Mouse (Mus musculus): ENCODE data around the gene Ptk7. TPM values are rescaled to one million over a fixed set of nuclear protein-coding genes. Genes with fewer than 3 reads are reported as not detected.

Gene Ptk7
- polyA plus RNA-seq (2016; fragmentation: Nextera tagmentation; extraction: Ambion mirVana), result 67.2 and 76.8 TPM in 2 replicates

DNA sequence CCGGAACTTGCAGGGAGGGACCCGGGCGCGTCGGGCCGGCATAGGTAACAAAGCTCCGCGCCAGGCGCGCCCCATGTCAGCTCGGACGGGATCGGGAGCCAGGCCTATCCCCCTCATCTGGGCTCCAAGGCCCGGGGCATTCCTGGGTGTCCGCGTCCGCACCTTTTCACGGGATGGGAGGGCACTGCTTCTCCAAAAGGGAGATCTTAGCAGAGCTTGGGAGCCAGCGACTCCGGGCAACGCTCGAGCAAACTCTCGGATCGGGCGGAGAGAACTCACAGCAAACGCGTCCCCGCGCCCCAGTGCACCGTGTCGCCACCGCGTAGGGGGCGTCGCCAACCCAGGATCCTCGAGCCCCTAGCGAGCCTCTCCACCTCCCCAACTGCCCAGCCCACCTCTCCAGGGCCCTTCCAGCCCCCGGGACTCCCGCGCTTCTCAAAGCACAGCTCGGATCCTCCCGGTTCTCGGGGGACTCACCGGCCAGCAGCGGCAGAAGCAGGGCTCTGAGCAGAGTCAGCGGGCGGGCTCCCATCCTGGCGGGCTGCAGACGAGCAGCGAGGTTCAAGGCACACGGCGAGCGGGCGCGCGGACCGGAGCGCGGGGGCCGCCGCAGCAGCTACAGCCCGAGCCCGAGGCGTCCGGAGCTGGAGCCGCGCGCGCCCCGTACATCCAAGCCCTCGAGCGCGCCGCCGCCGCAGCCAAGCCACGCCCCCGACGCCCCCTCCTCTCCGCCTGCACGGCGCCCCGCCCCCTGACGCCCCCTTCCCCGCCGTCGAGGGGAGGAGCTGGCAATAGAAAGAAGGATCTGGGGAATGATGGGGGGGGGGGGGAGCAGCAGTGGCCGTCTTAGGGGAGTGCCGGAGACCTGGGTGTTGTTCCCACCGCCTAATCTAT, at the start of gene Ptk7:
Ptk7 (minus strand) TSS at position 714 of the 894 bp plus-strand sequence.
- Histone ChIP-seq H3K36me3 (peaks cover 30% of the 10 kb centered on the region), H3K27me3 (ENCODE audit: insufficient read depth, poor library complexity, severe bottlenecking) (no peaks in the 10 kb centered on the region), H3K9me3 (no peaks in the 10 kb centered on the region), H3K27ac (peak within 1 kb of the TSS; percentile 96), H3K4me3 (peak within 1 kb of the TSS; percentile 98), H3K4me1 (replicated peaks) (peaks cover 83% of the 10 kb centered on the region)
- under 1% methylated on average over 89 of the region's 90 CpGs for WGBS
- peak; percentile 95 for DNase-seq (ENCODE audit: low spot score)

DNA sequence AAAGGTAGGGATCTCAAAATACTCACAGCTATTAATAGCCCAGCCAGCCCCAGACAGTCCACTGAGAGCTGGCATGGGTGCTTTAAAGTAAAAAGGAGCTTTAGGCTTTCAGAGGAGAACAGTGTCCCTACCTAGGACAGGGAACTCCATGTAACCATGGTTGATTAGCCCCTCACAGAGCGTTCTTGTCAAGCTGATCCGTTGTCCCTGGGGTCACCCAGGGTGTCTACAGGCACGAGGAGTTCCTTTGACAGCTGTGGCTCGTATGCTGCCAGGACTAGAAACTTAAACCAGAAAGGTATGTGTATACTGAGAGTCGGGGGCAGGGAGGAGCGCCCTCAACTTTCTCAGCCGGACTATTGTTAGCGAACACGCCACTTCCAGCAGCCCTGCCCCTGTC, 49.6 kb upstream of the Ptk7 start:
- no peaks in the 10 kb centered on the region for H3K9me3 ChIP-seq
- H3K4me1 ChIP-seq (replicated peaks), result peaks cover 56% of the 10 kb centered on the region
- H3K4me3 ChIP-seq, result peak overlapping the region; percentile 91
- WGBS, result 71% methylated on average over 9 of the region's 9 CpGs
- no peaks in the 10 kb centered on the region for H3K27me3 ChIP-seq (ENCODE audit: insufficient read depth, poor library complexity, severe bottlenecking)
- DNase-seq (ENCODE audit: low spot score), result no peak
- H3K27ac ChIP-seq, result peak overlapping the region; percentile 51; the same call in 1 of the 2 replicates
- peaks cover 56% of the 10 kb centered on the region for H3K36me3 ChIP-seq

DNA sequence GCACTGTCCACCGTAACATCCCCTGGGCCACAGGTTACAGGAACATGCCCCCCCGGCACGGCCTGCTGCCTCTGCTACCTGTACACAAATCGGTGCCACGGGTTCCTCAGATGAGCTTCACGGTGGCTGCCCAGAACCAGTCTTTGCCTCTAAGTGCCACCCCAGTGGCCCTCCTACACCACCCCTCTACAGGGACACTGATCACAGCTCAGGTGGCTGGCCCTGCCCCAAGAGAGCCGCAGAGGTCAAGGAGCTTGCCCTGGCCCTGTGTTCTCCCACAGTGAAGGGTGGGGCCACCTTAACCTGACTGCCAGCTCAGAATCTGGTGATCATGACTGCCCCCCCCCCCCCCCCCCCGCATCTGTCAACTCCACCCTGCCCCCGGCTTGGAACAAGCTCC, 49.1 kb upstream of the Ptk7 start, which contains the start of gene Mea1:
Mea1 (plus strand) TSS at position 378 of the 400 bp plus-strand sequence.
- 92% methylated on average over 9 of the region's 9 CpGs for WGBS
- peaks cover 51% of the 10 kb centered on the region for H3K36me3 ChIP-seq
- peaks cover 60% of the 10 kb centered on the region for H3K4me1 ChIP-seq (replicated peaks)
- H3K9me3 ChIP-seq, result no peaks in the 10 kb centered on the region
- H3K27me3 ChIP-seq (ENCODE audit: insufficient read depth, poor library complexity, severe bottlenecking), result no peaks in the 10 kb centered on the region
- peak within 1 kb of the TSS; percentile 91 for H3K4me3 ChIP-seq
- DNase-seq (ENCODE audit: low spot score), result no peak
- H3K27ac ChIP-seq, result peak within 1 kb of the TSS; percentile 92

DNA sequence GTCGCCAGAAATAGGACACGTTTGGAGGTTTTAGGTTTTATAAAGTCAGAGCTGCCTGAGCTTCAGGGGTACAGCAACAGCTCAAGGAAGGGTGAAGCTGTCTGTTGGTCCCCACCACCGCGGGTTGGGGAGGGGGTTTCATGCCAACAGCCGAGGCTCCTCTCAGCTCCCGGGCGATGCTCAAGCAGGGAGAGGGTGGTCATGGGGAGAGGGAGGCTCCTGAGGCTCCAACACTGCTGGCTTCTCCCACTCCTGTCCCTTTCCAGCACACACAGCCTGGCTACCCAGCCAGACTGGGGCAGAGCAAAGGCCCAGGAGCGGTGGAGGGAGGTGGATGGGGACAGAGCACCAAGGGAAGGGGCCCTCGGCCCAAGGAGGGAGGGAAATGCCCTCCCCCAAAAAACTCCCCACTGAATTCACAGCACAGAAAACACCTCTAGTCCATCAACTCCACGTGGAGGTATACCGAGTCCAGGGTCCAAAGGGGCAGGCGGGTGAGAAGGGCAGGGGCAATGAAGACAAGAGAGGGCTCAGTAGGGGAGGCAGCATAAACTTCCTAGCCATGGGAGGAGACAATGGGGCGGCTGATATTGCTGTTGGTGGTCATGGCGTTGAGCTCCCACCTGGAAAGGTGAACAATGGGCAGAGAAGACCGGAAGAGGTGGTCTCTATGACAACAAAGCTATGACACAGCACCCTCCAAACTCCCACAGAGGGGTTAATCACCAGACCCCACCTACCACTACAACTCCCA, 45.4 kb upstream of the Ptk7 start:
- peaks cover 71% of the 10 kb centered on the region for H3K36me3 ChIP-seq
- peak overlapping the region; percentile 85 for H3K27ac ChIP-seq
- peaks cover 49% of the 10 kb centered on the region for H3K4me1 ChIP-seq (replicated peaks)
- H3K9me3 ChIP-seq, result no peaks in the 10 kb centered on the region
- peak overlapping the region; percentile 91 for H3K4me3 ChIP-seq
- H3K27me3 ChIP-seq (ENCODE audit: insufficient read depth, poor library complexity, severe bottlenecking), result no peaks in the 10 kb centered on the region
- DNase-seq (ENCODE audit: low spot score), result no peak
- 23% methylated on average over 15 of the region's 15 CpGs for WGBS

DNA sequence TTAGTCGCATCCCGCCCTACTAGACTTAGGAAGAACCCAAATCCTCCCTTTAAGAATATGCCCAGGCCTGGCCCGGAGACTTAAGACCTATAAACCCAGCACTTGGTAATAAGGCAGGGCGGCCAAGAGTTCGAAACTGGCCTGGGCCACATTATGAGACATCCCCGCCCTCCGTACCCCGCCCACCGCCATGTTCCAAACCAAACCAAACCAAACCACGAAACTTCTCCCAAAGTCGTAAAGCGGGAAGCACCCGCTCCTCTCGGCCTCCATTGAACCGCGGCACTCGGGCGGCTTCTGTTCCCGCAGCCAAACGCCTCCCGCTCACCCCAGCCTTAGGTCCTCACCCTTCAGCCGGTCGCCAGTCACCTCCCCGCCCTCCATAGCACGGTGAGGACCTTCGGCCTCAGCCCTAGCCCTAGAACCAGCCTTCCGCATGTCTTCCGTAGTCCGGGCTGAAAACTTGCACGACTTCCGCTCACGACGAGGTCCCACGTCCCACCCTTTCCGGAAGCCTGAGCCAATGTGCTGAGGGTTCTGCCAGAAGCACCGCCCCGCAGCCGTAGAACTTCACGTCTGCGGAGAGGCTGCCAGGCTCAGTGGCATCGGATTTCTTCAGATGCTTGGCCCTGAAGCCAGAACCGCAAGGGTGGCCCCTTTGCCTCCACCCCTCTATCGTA, 44.7 kb upstream of the Ptk7 start, which contains the start of gene Rrp36:
Rrp36 (minus strand) TSS at position 503 of the 680 bp plus-strand sequence.
- Histone ChIP-seq H3K27me3 (ENCODE audit: insufficient read depth, poor library complexity, severe bottlenecking) (no peaks in the 10 kb centered on the region), H3K27ac (peak within 1 kb of the TSS; percentile 85), H3K9me3 (no peaks in the 10 kb centered on the region), H3K4me3 (peak within 1 kb of the TSS; percentile 91), H3K4me1 (replicated peaks) (peaks cover 41% of the 10 kb centered on the region), H3K36me3 (peaks cover 78% of the 10 kb centered on the region)
- under 1% methylated on average over 43 of the region's 43 CpGs for WGBS
- peak; percentile 93 for DNase-seq (ENCODE audit: low spot score)

DNA sequence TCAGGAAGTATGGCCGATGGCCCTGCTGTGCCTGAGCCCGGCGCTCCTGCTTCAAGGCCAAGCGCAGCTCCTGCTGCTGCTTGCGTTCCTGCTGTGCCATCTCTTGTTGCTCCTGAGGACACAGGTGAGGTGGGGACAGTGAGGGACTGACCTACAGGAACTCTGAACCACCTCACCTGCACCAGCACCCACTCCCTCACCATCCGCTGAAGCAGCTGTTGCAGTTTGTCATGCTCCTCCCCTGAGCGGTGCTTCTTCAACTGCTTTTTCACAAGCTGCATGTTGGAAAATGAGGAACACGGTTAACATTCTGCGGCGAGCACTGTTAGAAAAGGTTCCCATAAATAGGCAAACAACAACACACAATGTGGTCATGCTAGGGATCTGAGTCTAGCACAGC, 40.6 kb upstream of the Ptk7 start:
- H3K27me3 ChIP-seq (ENCODE audit: insufficient read depth, poor library complexity, severe bottlenecking), result no peaks in the 10 kb centered on the region
- H3K4me1 ChIP-seq (replicated peaks), result peaks cover 23% of the 10 kb centered on the region
- WGBS, result 96% methylated on average over 10 of the region's 10 CpGs
- H3K27ac ChIP-seq, result no peak overlapping the region
- no peaks in the 10 kb centered on the region for H3K9me3 ChIP-seq
- H3K36me3 ChIP-seq, result peaks cover 80% of the 10 kb centered on the region
- H3K4me3 ChIP-seq, result no peak overlapping the region
- DNase-seq (ENCODE audit: low spot score), result no peak

DNA sequence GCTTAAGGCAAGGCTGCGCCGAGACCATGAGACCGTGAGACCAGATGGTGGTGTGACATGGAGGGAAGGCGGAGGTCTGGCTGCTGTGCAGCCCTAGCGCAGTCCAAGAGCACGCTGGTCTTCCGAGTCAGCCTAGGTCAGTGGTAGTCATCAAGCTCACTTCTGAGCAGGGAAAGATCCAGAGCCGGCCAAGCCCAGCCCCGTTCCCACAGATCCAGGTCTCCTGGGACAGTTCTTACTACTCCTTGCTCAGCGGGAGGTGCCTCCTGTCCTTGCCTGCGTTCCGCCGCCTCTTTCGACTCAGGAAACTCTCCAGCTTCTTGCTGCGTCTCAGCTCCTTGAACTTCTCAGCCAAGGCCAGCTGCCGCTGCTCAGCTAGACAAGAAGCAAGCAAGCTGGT, 38.4 kb upstream of the Ptk7 start:
- Histone ChIP-seq H3K9me3 (no peaks in the 10 kb centered on the region), H3K4me1 (replicated peaks) (peaks cover 5% of the 10 kb centered on the region; the same call in 1 of the 2 replicates), H3K27me3 (ENCODE audit: insufficient read depth, poor library complexity, severe bottlenecking) (no peaks in the 10 kb centered on the region), H3K4me3 (no peak overlapping the region), H3K27ac (no peak overlapping the region), H3K36me3 (peaks cover 94% of the 10 kb centered on the region)
- 90% methylated on average over 16 of the region's 16 CpGs for WGBS
- no peak for DNase-seq (ENCODE audit: low spot score)

DNA sequence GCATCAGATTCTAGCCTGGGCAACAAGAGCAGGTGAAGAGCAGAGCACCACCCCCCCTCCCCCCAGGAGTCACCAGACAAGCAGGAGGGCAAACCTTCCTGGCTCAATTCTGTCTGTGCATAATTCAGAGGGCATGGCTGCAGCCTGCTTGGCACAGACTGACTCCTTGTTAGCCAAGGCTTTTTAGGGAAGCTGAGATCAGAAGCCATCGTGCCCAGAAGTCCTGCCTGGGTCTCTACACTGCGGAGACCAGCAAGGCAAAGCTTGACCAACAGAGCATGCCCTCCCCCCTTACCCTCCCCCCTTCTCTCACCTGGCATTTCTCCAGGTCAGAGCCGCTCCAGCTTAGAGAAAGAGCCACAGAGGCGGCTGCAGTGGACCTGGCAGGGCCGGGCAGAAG, 33.4 kb upstream of the Ptk7 start:
- peaks cover 98% of the 10 kb centered on the region for H3K36me3 ChIP-seq
- no peak for DNase-seq (ENCODE audit: low spot score)
- H3K27ac ChIP-seq, result no peak overlapping the region
- H3K4me3 ChIP-seq, result no peak overlapping the region
- H3K4me1 ChIP-seq (replicated peaks), result no peaks in the 10 kb centered on the region
- no peaks in the 10 kb centered on the region for H3K27me3 ChIP-seq (ENCODE audit: insufficient read depth, poor library complexity, severe bottlenecking)
- 97% methylated on average over 5 of the region's 5 CpGs for WGBS
- no peaks in the 10 kb centered on the region for H3K9me3 ChIP-seq

DNA sequence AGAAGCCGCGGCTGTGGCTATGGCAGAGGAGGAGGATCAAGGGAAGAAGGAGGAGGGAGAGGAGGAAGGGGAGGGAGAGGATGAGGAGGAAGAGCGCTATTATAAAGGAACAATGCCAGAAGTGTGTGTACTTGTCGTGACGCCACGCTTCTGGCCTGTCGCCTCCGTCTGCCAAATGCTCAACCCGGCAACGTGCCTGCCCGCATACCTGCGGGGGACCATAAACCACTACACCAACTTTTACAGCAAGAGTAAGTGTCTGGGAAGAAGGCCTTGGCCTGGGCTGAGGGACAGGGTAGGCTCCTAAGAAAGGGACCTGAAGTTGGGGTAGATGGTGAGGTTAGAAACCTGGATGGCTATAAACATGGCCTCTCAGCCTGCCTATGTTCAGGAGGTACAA, 32.7 kb upstream of the Ptk7 start:
- Histone ChIP-seq H3K4me1 (replicated peaks) (no peaks in the 10 kb centered on the region), H3K27me3 (ENCODE audit: insufficient read depth, poor library complexity, severe bottlenecking) (no peaks in the 10 kb centered on the region), H3K9me3 (no peaks in the 10 kb centered on the region), H3K36me3 (peaks cover 100% of the 10 kb centered on the region), H3K27ac (no peak overlapping the region), H3K4me3 (no peak overlapping the region)
- WGBS, result 94% methylated on average over 12 of the region's 12 CpGs
- no peak for DNase-seq (ENCODE audit: low spot score)

DNA sequence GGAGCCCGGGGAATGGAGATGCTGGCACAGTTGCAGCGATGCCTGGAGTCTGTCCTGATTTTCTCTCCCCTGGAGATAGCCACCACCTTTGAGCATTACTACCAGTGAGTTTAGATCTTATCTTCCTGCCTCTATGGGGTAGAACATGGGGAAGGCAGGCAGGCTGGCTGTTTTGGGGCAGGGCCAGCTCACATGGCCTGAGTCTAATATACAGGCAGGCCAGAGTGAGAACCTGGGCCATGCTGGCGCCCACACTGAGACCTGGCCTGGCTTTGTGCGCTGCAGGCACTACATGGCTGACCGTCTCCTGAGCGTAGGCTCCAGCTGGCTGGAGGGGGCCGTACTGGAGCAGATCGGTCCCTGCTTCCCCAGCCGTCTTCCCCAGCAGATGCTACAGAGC, 32.0 kb upstream of the Ptk7 start:
- DNase-seq (ENCODE audit: low spot score), result no peak

DNA sequence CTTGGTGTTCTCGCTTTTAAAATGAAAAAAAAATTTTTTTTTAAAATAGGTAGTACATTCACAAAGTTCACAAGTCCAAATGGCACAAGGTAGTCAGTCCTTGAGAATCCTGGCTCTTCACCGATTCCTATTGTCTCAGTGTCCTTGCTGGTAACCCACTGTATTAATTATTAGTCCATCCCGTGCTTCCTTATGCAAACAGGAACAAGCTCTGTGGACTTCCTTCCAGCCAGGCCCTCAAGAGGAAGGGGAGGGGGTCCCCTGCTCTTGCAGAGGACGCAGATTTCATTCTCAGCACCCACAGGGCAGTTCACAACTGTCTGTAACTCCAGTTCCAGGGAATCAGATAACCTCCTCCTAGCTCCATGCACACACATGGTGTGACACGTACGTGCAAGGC, 26.8 kb upstream of the Ptk7 start:
- Histone ChIP-seq H3K4me3 (no peak overlapping the region), H3K9me3 (no peaks in the 10 kb centered on the region), H3K27me3 (ENCODE audit: insufficient read depth, poor library complexity, severe bottlenecking) (no peaks in the 10 kb centered on the region), H3K4me1 (replicated peaks) (peaks cover 26% of the 10 kb centered on the region), H3K27ac (no peak overlapping the region), H3K36me3 (peaks cover 98% of the 10 kb centered on the region)
- 88% methylated on average over 6 of the region's 6 CpGs for WGBS
- no peak for DNase-seq (ENCODE audit: low spot score)

More for the DNA sequence above, 32.0 kb upstream of the Ptk7 start:
- WGBS, result 93% methylated on average over 9 of the region's 9 CpGs
- Histone ChIP-seq H3K4me1 (replicated peaks) (no peaks in the 10 kb centered on the region), H3K27me3 (ENCODE audit: insufficient read depth, poor library complexity, severe bottlenecking) (no peaks in the 10 kb centered on the region), H3K36me3 (peaks cover 100% of the 10 kb centered on the region), H3K4me3 (no peak overlapping the region), H3K27ac (0 out of 2 replicates have a peak overlapping the region, but pooled peaks have one; percentile 8), H3K9me3 (no peaks in the 10 kb centered on the region)

DNA sequence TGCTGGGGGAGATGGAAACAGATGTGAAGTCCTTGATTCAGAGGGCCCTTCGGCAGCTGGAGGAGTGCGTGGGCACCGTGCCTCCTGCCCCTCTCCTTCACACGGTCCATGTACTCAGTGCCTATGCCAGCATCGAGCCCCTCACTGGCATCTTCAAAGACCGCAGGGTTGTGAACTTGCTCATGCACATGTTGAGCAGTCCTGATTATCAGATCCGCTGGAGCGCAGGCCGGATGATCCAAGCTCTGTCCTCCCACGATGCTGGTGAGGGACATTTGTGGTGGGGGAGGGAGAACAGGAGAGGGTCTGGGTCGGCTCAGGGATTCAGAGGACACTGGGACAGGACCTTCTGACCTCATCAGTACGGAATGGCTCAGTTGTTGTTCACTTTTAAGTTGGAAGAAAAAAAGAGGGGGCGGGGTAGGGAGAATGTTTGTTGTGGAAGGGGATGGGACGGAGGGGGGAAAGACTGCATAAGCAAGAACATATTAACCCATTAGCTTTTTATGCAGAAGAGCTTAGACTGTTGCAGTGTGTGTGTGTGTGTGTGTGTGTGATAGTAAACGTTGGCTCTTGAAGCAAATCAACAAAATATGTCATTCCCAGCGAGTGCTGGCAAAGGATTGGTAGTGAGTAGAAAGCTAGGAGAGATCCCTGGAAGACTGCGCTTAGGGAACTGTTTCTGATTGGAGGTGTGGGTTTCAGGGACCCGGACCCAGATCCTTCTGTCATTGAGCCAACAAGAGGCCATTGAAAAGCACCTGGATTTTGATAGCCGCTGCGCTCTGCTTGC, 22.6 kb upstream of the Ptk7 start:
- H3K4me1 ChIP-seq (replicated peaks), result peaks cover 48% of the 10 kb centered on the region
- H3K9me3 ChIP-seq, result no peaks in the 10 kb centered on the region
- peak overlapping the region; percentile 65 for H3K4me3 ChIP-seq
- peaks cover 76% of the 10 kb centered on the region for H3K36me3 ChIP-seq
- peak overlapping the region; percentile 96 for H3K27ac ChIP-seq
- H3K27me3 ChIP-seq (ENCODE audit: insufficient read depth, poor library complexity, severe bottlenecking), result no peaks in the 10 kb centered on the region
- no peak for DNase-seq (ENCODE audit: low spot score)
- 74% methylated on average over 20 of the region's 20 CpGs for WGBS
